Mouse (Mus musculus): ENCODE measurements around the gene Stxbp5l. TPM values are rescaled to one million over a fixed set of nuclear protein-coding genes. Genes with fewer than 3 reads are reported as not detected.
"Not testable (repeated sequence)": the region's sequence is repeated elsewhere in the genome, so short reads cannot be mapped to it uniquely, and the experiment has no call there.

Gene Stxbp5l
- polyA plus RNA-seq, 1 experiment from 2014 or later: 2.5 TPM

GRCm38 (mm10) chr16:37372716-37373115, 12.0 kb downstream of the Stxbp5l start:
- H3K4me2 ChIP-seq (replicated peaks): no peak overlapping the region
- H3K27ac ChIP-seq: no peak overlapping the region
- H3K9ac ChIP-seq: no peak overlapping the region
- no peak overlapping the region for H3K4me3 ChIP-seq (replicated peaks)
- 85% methylated on average over 1 of the region's 1 CpGs for WGBS
- no peaks in the 10 kb centered on the region for H3K27me3 ChIP-seq (replicated peaks)
- no peaks in the 10 kb centered on the region for H3K9me3 ChIP-seq
- no peaks in the 10 kb centered on the region for H3K36me3 ChIP-seq
- H3K4me1 ChIP-seq (replicated peaks): no peaks in the 10 kb centered on the region
- ATAC-seq: no peak

DNA sequence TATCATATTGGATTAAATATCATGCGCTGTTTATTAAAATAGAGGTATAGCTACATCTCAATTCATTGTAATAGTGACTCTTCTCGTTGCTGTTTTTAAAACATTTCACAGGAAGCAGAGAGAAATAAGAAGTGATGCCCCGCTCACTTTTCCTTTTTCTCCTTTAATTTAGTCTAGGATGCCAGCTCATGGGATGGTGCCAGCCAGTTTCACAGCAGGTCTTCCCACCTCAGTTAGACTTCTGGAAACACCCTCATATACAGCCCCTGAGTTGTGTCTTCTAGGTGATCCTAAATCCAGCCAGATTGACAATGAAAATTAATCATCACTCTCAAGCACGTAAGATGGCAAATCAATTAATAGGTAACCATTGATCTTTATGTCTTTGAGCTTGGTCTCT, 17.3 kb downstream of the Stxbp5l start:
- no peaks in the 10 kb centered on the region for H3K27me3 ChIP-seq (replicated peaks)
- no peak for ATAC-seq
- no peak overlapping the region for H3K27ac ChIP-seq
- H3K9me3 ChIP-seq: no peaks in the 10 kb centered on the region
- H3K4me1 ChIP-seq (replicated peaks): no peaks in the 10 kb centered on the region
- 84% methylated on average over 4 of the region's 4 CpGs for WGBS
- H3K36me3 ChIP-seq: no peaks in the 10 kb centered on the region
- no peak overlapping the region for H3K9ac ChIP-seq
- no peak overlapping the region for H3K4me3 ChIP-seq (replicated peaks)
- H3K4me2 ChIP-seq (replicated peaks): no peak overlapping the region

GRCm38 (mm10) chr16:37363958-37364357, 20.8 kb downstream of the Stxbp5l start:
- no peak overlapping the region for H3K4me3 ChIP-seq (replicated peaks)

GRCm38 (mm10) chr16:37355621-37356020, 29.1 kb downstream of the Stxbp5l start:
- ATAC-seq: no peak
- 87% methylated on average over 3 of the region's 3 CpGs for WGBS

More at GRCm38 (mm10) chr16:37363958-37364357, 20.8 kb downstream of the Stxbp5l start:
- H3K4me1 ChIP-seq (replicated peaks): no peaks in the 10 kb centered on the region
- no peak overlapping the region for H3K4me2 ChIP-seq (replicated peaks)
- no peak overlapping the region for H3K27ac ChIP-seq
- H3K27me3 ChIP-seq (replicated peaks): no peaks in the 10 kb centered on the region
- WGBS: 91% methylated on average over 2 of the region's 2 CpGs
- H3K9ac ChIP-seq: no peak overlapping the region
- ATAC-seq: no peak
- no peaks in the 10 kb centered on the region for H3K36me3 ChIP-seq
- H3K9me3 ChIP-seq: no peaks in the 10 kb centered on the region

GRCm38 (mm10) chr16:37347092-37347491, 37.7 kb downstream of the Stxbp5l start:
- Histone ChIP-seq H3K9me3 (no peaks in the 10 kb centered on the region), H3K9ac (no peak overlapping the region), H3K4me3 (replicated peaks) (no peak overlapping the region), H3K4me1 (replicated peaks) (no peaks in the 10 kb centered on the region), H3K4me2 (replicated peaks) (no peak overlapping the region), H3K27me3 (replicated peaks) (no peaks in the 10 kb centered on the region), H3K36me3 (no peaks in the 10 kb centered on the region), H3K27ac (no peak overlapping the region)
- WGBS: 9% methylated on average over 3 of the region's 3 CpGs
- ATAC-seq: peak; percentile 47; the same call in 1 of the 2 replicates

More at GRCm38 (mm10) chr16:37355621-37356020, 29.1 kb downstream of the Stxbp5l start:
- Histone ChIP-seq H3K4me1 (replicated peaks) (no peaks in the 10 kb centered on the region), H3K36me3 (no peaks in the 10 kb centered on the region), H3K27me3 (replicated peaks) (no peaks in the 10 kb centered on the region), H3K4me2 (replicated peaks) (no peak overlapping the region), H3K27ac (no peak overlapping the region), H3K9ac (no peak overlapping the region), H3K9me3 (no peaks in the 10 kb centered on the region), H3K4me3 (replicated peaks) (no peak overlapping the region)

DNA sequence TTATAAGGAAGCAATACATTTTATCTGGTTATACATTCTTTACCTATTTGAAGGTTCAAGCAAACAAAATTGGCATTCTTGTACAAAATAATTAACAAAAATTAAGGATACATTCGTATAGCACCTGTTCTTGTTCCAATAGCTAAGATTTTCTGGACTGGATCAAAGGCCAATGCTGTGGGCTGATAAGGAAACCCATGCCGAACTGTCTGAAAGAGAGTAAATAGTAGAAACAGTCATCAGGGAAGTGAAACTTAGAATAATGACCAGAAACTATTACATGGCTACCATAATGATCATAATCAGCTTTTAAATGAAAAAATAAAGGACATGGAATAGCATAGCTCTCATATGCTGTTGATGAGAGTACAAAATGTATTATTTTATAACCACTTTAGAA, 39.8 kb downstream of the Stxbp5l start:
- 29% methylated on average over 2 of the region's 2 CpGs for WGBS
- Histone ChIP-seq H3K27me3 (replicated peaks) (no peaks in the 10 kb centered on the region), H3K4me1 (replicated peaks) (no peaks in the 10 kb centered on the region), H3K9me3 (no peaks in the 10 kb centered on the region), H3K36me3 (no peaks in the 10 kb centered on the region), H3K27ac (no peak overlapping the region), H3K4me3 (replicated peaks) (no peak overlapping the region), H3K4me2 (replicated peaks) (no peak overlapping the region), H3K9ac (no peak overlapping the region)
- ATAC-seq: peak; percentile 85

GRCm38 (mm10) chr16:37341446-37341845, 43.3 kb downstream of the Stxbp5l start:
- ATAC-seq; H3K27ac ChIP-seq; H3K4me3 ChIP-seq (replicated peaks); H3K9ac ChIP-seq; H3K27me3 ChIP-seq (replicated peaks); H3K9me3 ChIP-seq; H3K4me1 ChIP-seq (replicated peaks); H3K36me3 ChIP-seq; H3K4me2 ChIP-seq (replicated peaks): not testable (repeated sequence)

GRCm38 (mm10) chr16:37338177-37338576, 46.6 kb downstream of the Stxbp5l start:
- no peaks in the 10 kb centered on the region for H3K4me1 ChIP-seq (replicated peaks)
- no peak for ATAC-seq
- no peaks in the 10 kb centered on the region for H3K36me3 ChIP-seq
- no peak overlapping the region for H3K4me2 ChIP-seq (replicated peaks)
- H3K4me3 ChIP-seq (replicated peaks): no peak overlapping the region
- 91% methylated on average over 1 of the region's 1 CpGs for WGBS
- H3K27ac ChIP-seq: no peak overlapping the region
- H3K9ac ChIP-seq: no peak overlapping the region
- H3K9me3 ChIP-seq: no peaks in the 10 kb centered on the region
- no peaks in the 10 kb centered on the region for H3K27me3 ChIP-seq (replicated peaks)

DNA sequence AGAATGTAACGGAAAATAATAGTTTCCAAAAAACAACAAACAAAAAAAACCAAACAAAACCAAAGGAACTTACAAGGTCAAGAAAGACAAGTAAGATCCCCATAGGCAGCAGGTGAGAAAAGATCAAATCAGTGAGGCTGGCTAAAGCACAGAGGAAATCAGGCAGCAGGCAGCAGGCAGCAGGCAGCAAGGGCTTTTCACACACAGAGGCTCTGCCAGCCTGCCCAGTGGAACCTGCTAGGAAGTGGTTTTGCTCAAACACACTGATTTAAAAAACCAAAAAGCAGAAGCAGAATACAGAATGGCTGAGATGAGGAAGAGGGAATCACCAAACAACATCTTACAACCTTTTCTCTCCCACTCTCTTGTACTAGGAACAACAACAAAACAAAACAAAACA, 47.2 kb downstream of the Stxbp5l start:
- no peak overlapping the region for H3K27ac ChIP-seq
- no peak overlapping the region for H3K9ac ChIP-seq
- no peak overlapping the region for H3K4me3 ChIP-seq (replicated peaks)
- H3K4me2 ChIP-seq (replicated peaks): no peak overlapping the region
- no peaks in the 10 kb centered on the region for H3K36me3 ChIP-seq
- 76% methylated on average over 1 of the region's 1 CpGs for WGBS
- no peaks in the 10 kb centered on the region for H3K9me3 ChIP-seq
- ATAC-seq: no peak
- H3K4me1 ChIP-seq (replicated peaks): no peaks in the 10 kb centered on the region
- H3K27me3 ChIP-seq (replicated peaks): no peaks in the 10 kb centered on the region

GRCm38 (mm10) chr16:37304441-37304840, 80.3 kb downstream of the Stxbp5l start:
- Histone ChIP-seq H3K36me3 (no peaks in the 10 kb centered on the region), H3K9me3 (no peaks in the 10 kb centered on the region), H3K4me3 (replicated peaks) (no peak overlapping the region), H3K27ac (no peak overlapping the region), H3K4me2 (replicated peaks) (no peak overlapping the region), H3K9ac (no peak overlapping the region), H3K27me3 (replicated peaks) (no peaks in the 10 kb centered on the region), H3K4me1 (replicated peaks) (no peaks in the 10 kb centered on the region)
- ATAC-seq: no peak
- 85% methylated on average over 1 of the region's 1 CpGs for WGBS

DNA sequence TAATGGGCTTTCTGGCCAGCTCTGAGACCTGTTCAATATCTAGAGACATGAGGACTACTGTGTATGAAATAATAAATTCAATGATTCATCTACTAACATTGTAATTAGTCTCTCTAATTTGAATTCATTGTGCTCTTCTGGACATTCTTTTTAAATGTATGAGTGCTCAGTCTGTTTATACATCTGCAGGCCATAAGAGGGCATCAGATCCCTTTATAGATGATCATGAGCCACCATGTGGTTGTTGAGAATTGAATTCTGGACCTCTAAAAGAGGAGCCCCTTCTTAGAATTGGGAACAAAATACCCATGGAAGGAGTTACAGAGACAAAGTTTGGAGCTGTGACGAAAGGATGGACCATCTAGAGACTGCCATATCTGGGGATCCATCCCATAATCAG, 92.2 kb downstream of the Stxbp5l start:
- Histone ChIP-seq H3K36me3 (no peaks in the 10 kb centered on the region), H3K9ac (no peak overlapping the region), H3K4me1 (replicated peaks) (no peaks in the 10 kb centered on the region), H3K27ac (no peak overlapping the region), H3K9me3 (no peaks in the 10 kb centered on the region), H3K27me3 (replicated peaks) (no peaks in the 10 kb centered on the region), H3K4me2 (replicated peaks) (no peak overlapping the region), H3K4me3 (replicated peaks) (no peak overlapping the region)
- 0 out of 2 replicates have a peak, but pooled peaks have one; percentile 45 for ATAC-seq
- WGBS: 83% methylated on average over 1 of the region's 1 CpGs

GRCm38 (mm10) chr16:37280206-37280605, 104.6 kb downstream of the Stxbp5l start:
- Histone ChIP-seq H3K27me3 (replicated peaks) (no peaks in the 10 kb centered on the region), H3K9me3 (no peaks in the 10 kb centered on the region), H3K27ac (no peak overlapping the region), H3K4me2 (replicated peaks) (no peak overlapping the region), H3K9ac (no peak overlapping the region), H3K4me3 (replicated peaks) (no peak overlapping the region), H3K4me1 (replicated peaks) (no peaks in the 10 kb centered on the region), H3K36me3 (no peaks in the 10 kb centered on the region)
- WGBS: 38% methylated on average over 1 of the region's 1 CpGs
- ATAC-seq: no peak

GRCm38 (mm10) chr16:37273681-37274080, 111.1 kb downstream of the Stxbp5l start:
- no peaks in the 10 kb centered on the region for H3K9me3 ChIP-seq
- no peaks in the 10 kb centered on the region for H3K36me3 ChIP-seq
- no peak overlapping the region for H3K9ac ChIP-seq
- H3K4me3 ChIP-seq (replicated peaks): no peak overlapping the region
- ATAC-seq: no peak
- H3K27me3 ChIP-seq (replicated peaks): no peaks in the 10 kb centered on the region
- no peaks in the 10 kb centered on the region for H3K4me1 ChIP-seq (replicated peaks)
- no peak overlapping the region for H3K27ac ChIP-seq
- no peak overlapping the region for H3K4me2 ChIP-seq (replicated peaks)
